In genomic region chr1:91053218-91054073, GRCm38 (mm10) we compare ENCODE assay signal across 8 mouse cellular contexts. TPM values are rescaled to one million over a fixed set of nuclear protein-coding genes. Genes with fewer than 3 reads are reported as not detected.
DNase-seq lines count a peak whose midpoint lies in the region; ATAC-seq lines count a peak whose summit lies in the region.

No protein-coding gene starts in this region.

- DNase-seq in CD4-positive, CD25-positive, alpha-beta regulatory T cell, adult 2 months (ENCODE audit: low read depth, low spot score) = peak; percentile 88
- peak; percentile 85 for DNase-seq in adrenal gland, postnatal 25 days
- peak; percentile 78 for DNase-seq in gastrocnemius, postnatal 14 days
- peak; percentile 68 to 76 for DNase-seq in urinary bladder, postnatal 4 days (ENCODE audit: low spot score in 2 of 2)
- DNase-seq in cerebellum, adult 11 months = no peak

- H3K27me3 ChIP-seq in liver, embryonic 16.5 days (ENCODE audit: control insufficient read depth, insufficient read depth, low read depth, low read length) = peaks cover 8% of the 10 kb centered on the region; the same call in 1 of the 2 replicates
- H3K27me3 ChIP-seq in neural tube, embryonic 14.5 days (ENCODE audit: control insufficient read depth, insufficient read depth, low read length) = peaks cover 7% of the 10 kb centered on the region; the same call in 1 of the 2 replicates

- intact Hi-C loops in gastrocnemius, postnatal 14 days (cut with DNase I; ENCODE audit: low total_unique reads) = no loop called here

- no peaks in the 10 kb centered on the region for H3K36me3 ChIP-seq in liver, embryonic 16.5 days (ENCODE audit: control insufficient read depth, insufficient read depth)
- H3K36me3 ChIP-seq in neural tube, embryonic 14.5 days (ENCODE audit: control insufficient read depth, insufficient read depth, low read length) = no peaks in the 10 kb centered on the region

- H3K4me3 ChIP-seq in liver, embryonic 16.5 days (ENCODE audit: low read depth, low read length) = peak overlapping the region; percentile 58
- peak overlapping the region; percentile 36 for H3K4me3 ChIP-seq in neural tube, embryonic 14.5 days (ENCODE audit: low read depth, low read length)

- peak overlapping the region; percentile 65 for H3K9ac ChIP-seq in liver, embryonic 16.5 days (ENCODE audit: low read depth, low read length)
- peak overlapping the region; percentile 53 for H3K9ac ChIP-seq in neural tube, embryonic 14.5 days (replicated peaks; ENCODE audit: low read depth, low read length)

- no peaks in the 10 kb centered on the region for H3K9me3 ChIP-seq in liver, embryonic 16.5 days (replicated peaks; ENCODE audit: control insufficient read depth, low read length)
- no peaks in the 10 kb centered on the region for H3K9me3 ChIP-seq in neural tube, embryonic 14.5 days (ENCODE audit: control insufficient read depth, low read length)

- under 1% methylated on average over 32 of the region's 41 CpGs for WGBS in liver, embryonic 16.5 days (ENCODE audit: insufficient replicate concordance)
- WGBS in neural tube, embryonic 14.5 days = 2% methylated on average over 36 of the region's 41 CpGs

- H3K4me2 ChIP-seq in liver, embryonic 16.5 days (ENCODE audit: low read depth, low read length) = peak overlapping the region; percentile 79
- H3K4me2 ChIP-seq in neural tube, embryonic 14.5 days (ENCODE audit: low read depth, low read length) = peak overlapping the region; percentile 77

- peak overlapping the region; percentile 82 for H3K27ac ChIP-seq in liver, embryonic 16.5 days (ENCODE audit: low read length)
- no peak overlapping the region for H3K27ac ChIP-seq in neural tube, embryonic 14.5 days (ENCODE audit: low read depth, low read length)

- H3K4me1 ChIP-seq in liver, embryonic 16.5 days (ENCODE audit: control insufficient read depth, low read depth, low read length) = peaks cover 36% of the 10 kb centered on the region
- H3K4me1 ChIP-seq in neural tube, embryonic 14.5 days (ENCODE audit: control insufficient read depth, insufficient read depth, low read length) = peaks cover 13% of the 10 kb centered on the region; the same call in 1 of the 2 replicates

- peak; percentile 10 for ATAC-seq in inflammation-experienced regulatory T-cells, adult 6 months
- ATAC-seq in liver, embryonic 16.5 days (ENCODE audit: low read depth) = peak; percentile 82
- peak; percentile 8; the same call in 1 of the 2 replicates for ATAC-seq in neural tube, embryonic 14.5 days (ENCODE audit: low read depth)

RNA-seq across cellular contexts. Expression of gene Lrrfip1, which starts 54.9 kb away (rescaled TPM):
- total RNA-seq in adrenal gland, postnatal 25 days (2021) = 67.6 and 69.4 TPM in 2 replicates
- 100 to 1,000 TPM; 202 to 236 TPM for total RNA-seq in gastrocnemius, postnatal 14 days (2021)
- polyA plus RNA-seq in inflammation-experienced regulatory T-cells, adult 6 months (2017; shearing (Covaris generic)) = 100 to 1,000 TPM; 200 to 230 (median 201) TPM
- 16.1 and 20.5 TPM in 2 replicates for polyA plus RNA-seq in liver, embryonic 16.5 days (2015; fragmentation: Nextera tagmentation; extraction: Ambion mirVana)
- 41.4 and 50.4 TPM in 2 replicates for polyA plus RNA-seq in neural tube, embryonic 14.5 days (2014; fragmentation: Nextera tagmentation; extraction: Ambion mirVana)

Comparison
In these comparisons a context has a peak if more than half of its experiments do, and no peak if none do; other contexts are left out.
1. ATAC-seq: peak in every context shown above with its lines; median percentile 82 in liver, embryonic 16.5 days; 10 in inflammation-experienced regulatory T-cells, adult 6 months; 8 in neural tube, embryonic 14.5 days.